Mouse (Mus musculus): ENCODE data around the gene Clk4.

DNA sequence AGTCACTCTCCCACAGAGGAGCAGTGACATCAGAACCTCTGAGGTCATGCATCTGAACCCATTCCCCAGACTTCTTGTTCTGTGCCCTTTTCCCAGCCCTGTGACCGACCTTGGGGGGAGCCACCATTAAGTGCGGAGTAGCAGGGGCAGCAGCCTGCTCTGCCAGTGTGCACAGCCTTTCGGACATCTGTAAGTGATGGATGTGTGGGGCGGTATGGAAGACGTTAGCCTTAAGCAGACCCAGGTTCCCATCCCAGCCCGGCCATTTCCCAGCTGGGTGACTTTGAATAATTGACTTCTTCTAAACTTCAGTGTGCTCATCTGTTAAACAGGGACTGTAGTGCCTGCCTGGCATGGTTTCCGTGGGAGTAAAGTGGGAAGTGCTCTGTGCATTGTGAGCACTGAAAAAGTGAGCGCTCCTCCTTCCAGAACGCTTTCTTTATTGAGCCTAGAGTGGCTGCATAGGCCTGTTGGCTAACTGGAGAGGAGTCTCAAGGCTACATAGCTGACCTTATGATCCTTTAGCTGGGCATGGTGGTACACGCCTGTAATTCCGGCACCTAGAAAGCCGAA, 42.5 kb downstream of the Clk4 start:
- TF ChIP-seq CTCF (conservative IDR thresholded peaks at IDR 0.05; ENCODE audit: low read length) (no peak), NANOG (IDR thresholded peaks at IDR 0.05; ENCODE audit: borderline replicate concordance, low read length) (no peak)

All from E14TG2a.4 (cell line).